In the genomic region with DNA sequence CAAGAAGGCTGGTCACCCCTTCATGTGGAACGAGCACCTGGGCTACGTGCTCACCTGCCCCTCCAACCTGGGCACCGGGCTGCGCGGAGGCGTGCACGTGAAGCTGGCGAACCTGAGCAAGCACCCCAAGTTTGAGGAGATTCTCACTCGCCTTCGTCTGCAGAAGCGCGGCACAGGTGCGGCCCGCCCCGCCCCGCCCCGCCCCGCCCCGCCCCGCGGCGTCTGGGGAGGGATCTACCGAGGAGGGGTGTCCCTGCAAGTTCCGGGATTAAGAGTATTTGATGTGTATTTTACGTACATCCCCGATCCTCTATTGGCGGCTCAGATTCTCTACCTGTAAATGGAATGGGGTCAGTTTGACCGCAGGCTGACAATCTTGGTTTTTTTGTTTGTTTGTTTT, we compare ENCODE assay signal across 12 mouse cellular contexts. TPM values are rescaled to one million over a fixed set of nuclear protein-coding genes. Genes with fewer than 3 reads are reported as not detected.
DNase-seq lines count a peak whose midpoint lies in the region; ATAC-seq and TF ChIP-seq lines count a peak whose summit lies in the region.
"Had no signal": no experiment of that assay in that cellular context is flagged by ENCODE, and none has a peak within 500 bp of the region (broad histone marks: within the 10 kb centered on the region; RNA-seq: fewer than 3 reads in every experiment).

No protein-coding gene starts in this region.

- no peak for TF ChIP-seq EP300 in liver, postnatal 0 days (IDR thresholded peaks at IDR 0.05; ENCODE audit: low read depth)

- H3K4me2 ChIP-seq in heart, embryonic 11.5 days: peak overlapping the region; percentile 27; the same call in 1 of the 2 replicates
- peak overlapping the region; percentile 15 for H3K4me2 ChIP-seq in liver, embryonic 15.5 days
- no peak overlapping the region for H3K4me2 ChIP-seq in liver, postnatal 0 days (ENCODE audit: low read depth, low read length)
- H3K4me2 ChIP-seq in intestine, postnatal 0 days (replicated peaks; ENCODE audit: low read depth): peak overlapping the region; percentile 55

- DNase-seq in heart, adult 18-20 months: no peak
- DNase-seq in liver, postnatal 0 days: no peak
- DNase-seq in layer of hippocampus, adult 8-10 months (ENCODE audit: low spot score in 2 of 2): no peak
- no peak for DNase-seq in urinary bladder, postnatal 36 days (ENCODE audit: low spot score in 2 of 2)
- DNase-seq: heart, postnatal 10 days; lung, postnatal 36 days; right cerebral cortex, postnatal 25 days had no signal

- H3K9ac ChIP-seq in heart, embryonic 11.5 days (ENCODE audit: low read depth, low read length): no peak overlapping the region
- H3K9ac ChIP-seq in liver, embryonic 15.5 days: no peak overlapping the region
- H3K9ac ChIP-seq in liver, postnatal 0 days (replicated peaks): no peak overlapping the region
- no peak overlapping the region for H3K9ac ChIP-seq in intestine, postnatal 0 days (ENCODE audit: low read depth, low read length)

- H3K27ac ChIP-seq in heart, embryonic 11.5 days (ENCODE audit: low read depth, low read length): no peak overlapping the region
- H3K27ac ChIP-seq in liver, embryonic 15.5 days (replicated peaks): no peak overlapping the region
- no peak overlapping the region for H3K27ac ChIP-seq in liver, postnatal 0 days (ENCODE audit: low read depth)
- H3K27ac ChIP-seq in intestine, postnatal 0 days (ENCODE audit: low read depth, low read length): no peak overlapping the region

- H3K4me3 ChIP-seq in heart, embryonic 11.5 days (ENCODE audit: low read depth, low read length): no peak overlapping the region
- H3K4me3 ChIP-seq in liver, embryonic 15.5 days (replicated peaks): no peak overlapping the region
- H3K4me3 ChIP-seq in liver, postnatal 0 days (ENCODE audit: low read depth, low read length): no peak overlapping the region
- 0 out of 2 replicates have a peak overlapping the region, but pooled peaks have one; percentile 9 for H3K4me3 ChIP-seq in intestine, postnatal 0 days (ENCODE audit: low read depth, low read length)

- H3K4me1 ChIP-seq in heart, embryonic 11.5 days (ENCODE audit: control insufficient read depth, insufficient read depth, low read length): 0 out of 2 replicates have a peak, but pooled peaks cover 8% of the 10 kb centered on the region
- peaks cover 16% of the 10 kb centered on the region for H3K4me1 ChIP-seq in liver, embryonic 15.5 days (replicated peaks)
- H3K4me1 ChIP-seq in liver, postnatal 0 days (ENCODE audit: insufficient read depth): peaks cover 13% of the 10 kb centered on the region
- no peaks in the 10 kb centered on the region for H3K4me1 ChIP-seq in intestine, postnatal 0 days (replicated peaks; ENCODE audit: control insufficient read depth, insufficient read depth, low read length)

- 6% methylated on average over 28 of the region's 28 CpGs for WGBS in heart, embryonic 11.5 days (ENCODE audit: insufficient replicate concordance)
- WGBS in liver, embryonic 15.5 days (ENCODE audit: insufficient replicate concordance): 6% methylated on average over 28 of the region's 28 CpGs
- 6% methylated on average over 26 of the region's 28 CpGs for WGBS in liver, postnatal 0 days (ENCODE audit: insufficient replicate concordance)
- 3% methylated on average over 27 of the region's 28 CpGs for WGBS in intestine, postnatal 0 days

- peaks cover 26% of the 10 kb centered on the region for H3K27me3 ChIP-seq in heart, embryonic 11.5 days (ENCODE audit: control insufficient read depth, insufficient read depth, low read length)
- H3K27me3 ChIP-seq in liver, embryonic 15.5 days: peaks cover 79% of the 10 kb centered on the region
- peaks cover 37% of the 10 kb centered on the region for H3K27me3 ChIP-seq in liver, postnatal 0 days (ENCODE audit: insufficient read depth, low read length)
- peaks cover 20% of the 10 kb centered on the region; the same call in 1 of the 2 replicates for H3K27me3 ChIP-seq in intestine, postnatal 0 days (replicated peaks; ENCODE audit: control insufficient read depth, insufficient read depth, low read length)

- no peaks in the 10 kb centered on the region for H3K36me3 ChIP-seq in heart, embryonic 11.5 days (ENCODE audit: control insufficient read depth, insufficient read depth, low read length)
- H3K36me3 ChIP-seq in liver, embryonic 15.5 days (replicated peaks): no peaks in the 10 kb centered on the region
- H3K36me3 ChIP-seq in liver, postnatal 0 days (replicated peaks; ENCODE audit: insufficient read depth, low read length): no peaks in the 10 kb centered on the region
- H3K36me3 ChIP-seq in intestine, postnatal 0 days (ENCODE audit: control insufficient read depth, insufficient read depth): no peaks in the 10 kb centered on the region

- TF ChIP-seq CTCF in liver, postnatal 0 days (IDR thresholded peaks at IDR 0.05; ENCODE audit: low read depth): no peak
- no peak for TF ChIP-seq CTCF in intestine, postnatal 0 days (IDR thresholded peaks at IDR 0.05; ENCODE audit: low read depth)

- no peak for ATAC-seq in heart, embryonic 11.5 days (replicated peaks; ENCODE audit: insufficient number of reproducible peaks, low FRiP score, low TSS enrichment)
- no peak for ATAC-seq in liver, embryonic 15.5 days (ENCODE audit: insufficient read depth)
- ATAC-seq in liver, postnatal 0 days: no peak
- peak; percentile 10 for ATAC-seq in CD4-positive, CD25-positive, alpha-beta regulatory T cell, adult 4 months
- no peak for ATAC-seq in intestine, postnatal 0 days

- no peaks in the 10 kb centered on the region for H3K9me3 ChIP-seq in heart, embryonic 11.5 days (replicated peaks; ENCODE audit: control insufficient read depth, low read length)
- H3K9me3 ChIP-seq in liver, embryonic 15.5 days (replicated peaks): no peaks in the 10 kb centered on the region
- H3K9me3 ChIP-seq in liver, postnatal 0 days (ENCODE audit: low read length): no peaks in the 10 kb centered on the region
- H3K9me3 ChIP-seq in intestine, postnatal 0 days (ENCODE audit: control insufficient read depth): no peaks in the 10 kb centered on the region

RNA-seq across cellular contexts. Expression of a gene that starts 15.5 kb away (rescaled TPM):
- polyA plus RNA-seq in heart, embryonic 11.5 days (2014; fragmentation: Nextera tagmentation; extraction: Ambion mirVana): 11.0 and 13.3 TPM in 2 replicates
- total RNA-seq in heart, adult 18-20 months (2021): 1,000 to 10,000 TPM; 3,672 to 3,752 TPM
- polyA plus RNA-seq in liver, embryonic 15.5 days (2015; fragmentation: Nextera tagmentation; extraction: Ambion mirVana): 32.2 and 49.9 TPM in 2 replicates
- 5.3 and 94.1 TPM in 2 replicates for polyA plus RNA-seq in liver, postnatal 0 days (2015; fragmentation: Nextera tagmentation; extraction: Ambion mirVana)
- not detected for polyA plus RNA-seq in CD4-positive, CD25-positive, alpha-beta regulatory T cell, adult 4 months (2017; shearing (Covaris generic))
- polyA plus RNA-seq in intestine, postnatal 0 days (2015; fragmentation: Nextera tagmentation; extraction: Ambion mirVana): 25.2 and 26.2 TPM in 2 replicates
- total RNA-seq in layer of hippocampus, adult 8-10 months (2022): 1 to 10 TPM in 1 of 4 experiments, under 1 TPM in 1, not detected in 2; 0.18 to 4.8 TPM
- total RNA-seq: layer of hippocampus, postnatal 25 days had no signal

RNA-seq across cellular contexts. Expression of a gene that starts 16.2 kb away (rescaled TPM):
- polyA plus RNA-seq in heart, embryonic 11.5 days (2014; fragmentation: Nextera tagmentation; extraction: Ambion mirVana): 2.2 and 3.7 TPM in 2 replicates
- total RNA-seq in heart, adult 18-20 months (2021): under 1 TPM; 0.32 to 0.46 TPM
- polyA plus RNA-seq in liver, embryonic 15.5 days (2015; fragmentation: Nextera tagmentation; extraction: Ambion mirVana): 0.46 and 0.84 TPM in 2 replicates
- 0.12 and 0.32 TPM in 2 replicates for polyA plus RNA-seq in liver, postnatal 0 days (2015; fragmentation: Nextera tagmentation; extraction: Ambion mirVana)
- polyA plus RNA-seq in CD4-positive, CD25-positive, alpha-beta regulatory T cell, adult 4 months (2017; shearing (Covaris generic)): 1 to 10 TPM; 2.6 to 3.3 TPM
- 1.6 TPM in 2 replicates for polyA plus RNA-seq in intestine, postnatal 0 days (2015; fragmentation: Nextera tagmentation; extraction: Ambion mirVana)
- total RNA-seq in layer of hippocampus, adult 8-10 months (2022): 1 to 10 TPM; 3.7 to 8.4 (median 6.9) TPM

RNA-seq across cellular contexts. Expression of a gene that starts 38.3 kb away (rescaled TPM):
- polyA plus RNA-seq in heart, embryonic 11.5 days (2014; fragmentation: Nextera tagmentation; extraction: Ambion mirVana): 6.1 and 6.6 TPM in 2 replicates
- total RNA-seq in heart, adult 18-20 months (2021): 10 to 100 TPM in 1 of 2 experiments, 1 to 10 TPM in 1; 7.6 to 10.4 TPM
- 6.2 and 7.5 TPM in 2 replicates for polyA plus RNA-seq in liver, embryonic 15.5 days (2015; fragmentation: Nextera tagmentation; extraction: Ambion mirVana)
- 3.8 and 4.6 TPM in 2 replicates for polyA plus RNA-seq in liver, postnatal 0 days (2015; fragmentation: Nextera tagmentation; extraction: Ambion mirVana)
- 10 to 100 TPM; 10.1 to 11.6 TPM for polyA plus RNA-seq in CD4-positive, CD25-positive, alpha-beta regulatory T cell, adult 4 months (2017; shearing (Covaris generic))
- 6.2 and 8.7 TPM in 2 replicates for polyA plus RNA-seq in intestine, postnatal 0 days (2015; fragmentation: Nextera tagmentation; extraction: Ambion mirVana)
- 10 to 100 TPM; 36.0 to 41.5 (median 37.7) TPM for total RNA-seq in layer of hippocampus, adult 8-10 months (2022)

RNA-seq across cellular contexts. Expression of a gene that starts 38.5 kb away (rescaled TPM):
- polyA plus RNA-seq in heart, embryonic 11.5 days (2014; fragmentation: Nextera tagmentation; extraction: Ambion mirVana): 8.0 and 9.7 TPM in 2 replicates
- 10 to 100 TPM; 21.3 to 22.1 TPM for total RNA-seq in heart, adult 18-20 months (2021)
- polyA plus RNA-seq in liver, embryonic 15.5 days (2015; fragmentation: Nextera tagmentation; extraction: Ambion mirVana): 1.2 and 1.6 TPM in 2 replicates
- 1.8 and 2.0 TPM in 2 replicates for polyA plus RNA-seq in liver, postnatal 0 days (2015; fragmentation: Nextera tagmentation; extraction: Ambion mirVana)
- polyA plus RNA-seq in CD4-positive, CD25-positive, alpha-beta regulatory T cell, adult 4 months (2017; shearing (Covaris generic)): 1 to 10 TPM in 1 of 2 experiments, under 1 TPM in 1; 0.91 to 1.3 TPM
- polyA plus RNA-seq in intestine, postnatal 0 days (2015; fragmentation: Nextera tagmentation; extraction: Ambion mirVana): 4.2 and 4.7 TPM in 2 replicates
- total RNA-seq in layer of hippocampus, adult 8-10 months (2022): 100 to 1,000 TPM in 1 of 4 experiments, 10 to 100 TPM in 3; 87.6 to 103 (median 95.0) TPM

RNA-seq across cellular contexts. Expression of a gene that starts 43.0 kb away (rescaled TPM):
- polyA plus RNA-seq in heart, embryonic 11.5 days (2014; fragmentation: Nextera tagmentation; extraction: Ambion mirVana): 2.2 and 2.7 TPM in 2 replicates
- 1 to 10 TPM in 1 of 2 experiments, under 1 TPM in 1; 0.77 to 1.1 TPM for total RNA-seq in heart, adult 18-20 months (2021)
- 0.85 and 1.2 TPM in 2 replicates for polyA plus RNA-seq in liver, embryonic 15.5 days (2015; fragmentation: Nextera tagmentation; extraction: Ambion mirVana)
- polyA plus RNA-seq in liver, postnatal 0 days (2015; fragmentation: Nextera tagmentation; extraction: Ambion mirVana): 1.1 and 1.7 TPM in 2 replicates
- not detected for polyA plus RNA-seq in CD4-positive, CD25-positive, alpha-beta regulatory T cell, adult 4 months (2017; shearing (Covaris generic))
- polyA plus RNA-seq in intestine, postnatal 0 days (2015; fragmentation: Nextera tagmentation; extraction: Ambion mirVana): 1.1 and 1.9 TPM in 2 replicates
- under 1 TPM; 0.08 to 0.41 (median 0.38) TPM for total RNA-seq in layer of hippocampus, adult 8-10 months (2022)
